Mouse (Mus musculus) hindbrain, postnatal 0 days (tissue): ENCODE data around the gene Rhbdd1. TPM values are rescaled to one million over a fixed set of nuclear protein-coding genes. Genes with fewer than 3 reads are reported as not detected.

Source experiments
- ATAC-seq: fragments of 200-750 bp; cut with Nextera tagmentation; 2 replicates; pipeline ENCODE4 v1.8.0; 2017; ENCODE audit warnings: mild to moderate bottlenecking, moderate TSS enrichment, moderate library complexity
- DNase-seq: peaks from one replicate; pipeline ENCODE4 v3.0.0-alpha.2; 2015; ENCODE audit warnings: low spot score
- H3K27ac ChIP-seq: fragments of 300-500 bp; sonication (generic); 2 replicates; pipeline ENCODE4 v1.5.1; 2014; ENCODE audit warnings: mild to moderate bottlenecking
- H3K27me3 ChIP-seq: fragments of 300-500 bp; sonication (generic); 2 replicates; pipeline ENCODE4 v1.6.1; 2014; ENCODE audit warnings: low read length, mixed read lengths; ENCODE audit not compliant: insufficient read depth
- H3K36me3 ChIP-seq: fragments of 300-500 bp; sonication (generic); 2 replicates; pipeline ENCODE4 v1.6.1; 2014; ENCODE audit warnings: low read length, mixed read lengths; ENCODE audit not compliant: insufficient read depth
- H3K4me1 ChIP-seq: fragments of 300-500 bp; sonication (generic); 2 replicates; pipeline ENCODE4 v1.6.1; 2014; ENCODE audit warnings: antibody characterized with exemption, low read length, mixed read lengths; ENCODE audit not compliant: insufficient read depth
- H3K4me2 ChIP-seq: fragments of 300-500 bp; sonication (generic); 2 replicates; pipeline ENCODE4 v1.6.1; 2014; ENCODE audit warnings: low read depth, mild to moderate bottlenecking, low read length, moderate library complexity, mixed read lengths
- H3K4me3 ChIP-seq: fragments of 300-500 bp; sonication (generic); 2 replicates; pipeline ENCODE4 v1.5.1; 2014; ENCODE audit warnings: low read length
- H3K9ac ChIP-seq: fragments of 300-500 bp; sonication (generic); replicated peaks from 2 replicates; pipeline ENCODE4 v1.6.1; 2014; ENCODE audit warnings: mild to moderate bottlenecking, low read length, moderate library complexity, mixed read lengths
- H3K9me3 ChIP-seq: fragments of 300-500 bp; sonication (generic); 2 replicates; pipeline ENCODE4 v1.6.1; 2016; ENCODE audit warnings: low read length, mixed read lengths
- CTCF ChIP-seq: IDR thresholded peaks from 2 replicates; pipeline ENCODE4 v1.5.1; 2016; ENCODE audit warnings: antibody characterized with exemption, control low read depth, low read depth
- WGBS: fragments of 180-500 bp; shearing (Covaris S2); extraction: QIAGEN DNeasy Blood & Tissue Kit; methylation state at CpG from one replicate; pipeline ENCODE4 v1.1.7; 2014; 5-methylcytosine and 5-hydroxymethylcytosine counted together
- polyA plus RNA-seq: library from polyadenylated mRNA; unstranded; fragments of >200 nt; fragmentation: Nextera tagmentation; extraction: Ambion mirVana; gene quantifications from 2 replicates; pipeline ENCODE4 v1.2.1, GENCODE M21; 2015
- total RNA-seq: library from RNA; depleted of rRNA; stranded (reverse); fragments of >200 nt; gene quantifications from 2 replicates; pipeline ENCODE4 v1.2.3, GENCODE M21; 2014

Rhbdd1 gene
- total and polyA plus RNA-seq, 2 experiments from 2014 or later, result 2.7 to 5.1 TPM

DNA sequence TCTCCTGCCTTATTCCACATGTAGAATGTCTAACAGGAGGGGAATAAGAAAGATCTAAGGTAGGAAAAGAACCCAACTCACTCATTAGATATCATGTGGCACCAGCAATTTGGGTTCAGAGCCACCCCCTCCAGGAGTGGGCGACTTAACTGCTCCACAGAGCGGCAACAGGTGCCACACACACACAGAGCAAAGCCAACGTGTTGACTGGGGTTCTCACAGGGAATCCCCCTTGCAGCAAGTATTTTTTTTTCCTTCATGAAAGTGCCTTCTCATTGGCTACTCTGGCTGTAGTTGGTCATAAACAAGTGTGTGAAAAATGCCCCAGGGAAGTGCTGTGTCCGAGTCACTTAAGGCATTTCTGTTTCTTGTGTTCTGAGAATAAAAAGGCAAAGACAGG lies 127.3 kb downstream of the Rhbdd1 start:
- no peaks in the 10 kb centered on the region for H3K9me3 ChIP-seq
- H3K27me3 ChIP-seq, result no peaks in the 10 kb centered on the region
- H3K4me2 ChIP-seq, result no peak overlapping the region
- no peak overlapping the region for H3K9ac ChIP-seq
- H3K4me3 ChIP-seq, result no peak overlapping the region
- no peak for TF ChIP-seq CTCF
- H3K36me3 ChIP-seq, result no peaks in the 10 kb centered on the region
- ATAC-seq (no peak), DNase-seq (no peak)
- no peak overlapping the region for H3K27ac ChIP-seq
- H3K4me1 ChIP-seq, result no peaks in the 10 kb centered on the region
- WGBS, result 77% methylated on average over 4 of the region's 4 CpGs

DNA sequence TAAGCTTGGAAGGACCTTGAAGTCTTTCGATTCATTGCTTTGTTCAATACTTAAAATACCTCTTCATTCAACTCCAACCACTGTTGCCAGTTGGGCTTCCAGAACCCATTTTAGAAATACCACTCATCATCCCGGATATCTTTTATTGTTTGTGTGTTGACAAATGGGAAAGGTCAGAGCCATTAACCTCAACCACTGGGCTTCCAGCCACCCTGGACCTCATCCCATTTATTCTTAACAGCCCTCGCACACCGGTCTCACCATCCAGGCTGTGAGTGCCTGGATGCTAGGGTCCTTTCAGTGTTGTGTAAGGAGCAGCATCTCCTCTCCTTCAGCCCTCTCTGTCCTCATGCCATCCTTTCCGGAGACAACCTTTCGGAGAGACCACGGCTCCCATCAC lies 129.8 kb downstream of the Rhbdd1 start:
- no peak overlapping the region for H3K4me3 ChIP-seq
- no peak for TF ChIP-seq CTCF
- H3K4me2 ChIP-seq, result no peak overlapping the region
- no peaks in the 10 kb centered on the region for H3K27me3 ChIP-seq
- ATAC-seq, result no peak
- no peak for DNase-seq
- H3K27ac ChIP-seq, result no peak overlapping the region
- H3K9ac ChIP-seq, result no peak overlapping the region
- H3K9me3 ChIP-seq, result no peaks in the 10 kb centered on the region
- no peaks in the 10 kb centered on the region for H3K4me1 ChIP-seq
- 79% methylated on average over 7 of the region's 7 CpGs for WGBS
- H3K36me3 ChIP-seq, result no peaks in the 10 kb centered on the region

DNA sequence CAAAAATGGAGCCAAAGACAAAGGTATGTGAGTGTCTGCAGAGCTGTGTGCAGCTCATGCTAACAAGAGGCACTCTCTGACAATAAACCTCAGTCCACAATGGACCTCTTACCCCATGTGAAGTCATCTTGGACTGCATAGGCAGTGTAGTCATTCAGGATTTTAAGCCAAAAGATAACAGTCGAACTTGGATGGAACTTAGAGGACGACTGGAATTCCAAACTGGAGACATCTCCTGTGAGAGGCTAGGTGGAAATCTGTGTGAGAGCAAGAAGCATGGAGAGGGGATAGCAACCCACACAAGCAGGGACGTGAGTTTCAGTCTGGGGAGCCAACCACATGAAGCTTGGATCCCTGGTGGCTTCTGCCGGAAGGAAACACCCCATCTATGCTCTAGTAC lies 133.6 kb downstream of the Rhbdd1 start:
- Histone ChIP-seq H3K9ac (no peak overlapping the region), H3K27ac (no peak overlapping the region), H3K27me3 (no peaks in the 10 kb centered on the region), H3K4me3 (no peak overlapping the region), H3K36me3 (no peaks in the 10 kb centered on the region), H3K4me1 (no peaks in the 10 kb centered on the region), H3K9me3 (no peaks in the 10 kb centered on the region), H3K4me2 (no peak overlapping the region)
- DNase-seq (no peak), ATAC-seq (no peak)
- 87% methylated on average over 4 of the region's 4 CpGs for WGBS
- no peak for TF ChIP-seq CTCF

DNA sequence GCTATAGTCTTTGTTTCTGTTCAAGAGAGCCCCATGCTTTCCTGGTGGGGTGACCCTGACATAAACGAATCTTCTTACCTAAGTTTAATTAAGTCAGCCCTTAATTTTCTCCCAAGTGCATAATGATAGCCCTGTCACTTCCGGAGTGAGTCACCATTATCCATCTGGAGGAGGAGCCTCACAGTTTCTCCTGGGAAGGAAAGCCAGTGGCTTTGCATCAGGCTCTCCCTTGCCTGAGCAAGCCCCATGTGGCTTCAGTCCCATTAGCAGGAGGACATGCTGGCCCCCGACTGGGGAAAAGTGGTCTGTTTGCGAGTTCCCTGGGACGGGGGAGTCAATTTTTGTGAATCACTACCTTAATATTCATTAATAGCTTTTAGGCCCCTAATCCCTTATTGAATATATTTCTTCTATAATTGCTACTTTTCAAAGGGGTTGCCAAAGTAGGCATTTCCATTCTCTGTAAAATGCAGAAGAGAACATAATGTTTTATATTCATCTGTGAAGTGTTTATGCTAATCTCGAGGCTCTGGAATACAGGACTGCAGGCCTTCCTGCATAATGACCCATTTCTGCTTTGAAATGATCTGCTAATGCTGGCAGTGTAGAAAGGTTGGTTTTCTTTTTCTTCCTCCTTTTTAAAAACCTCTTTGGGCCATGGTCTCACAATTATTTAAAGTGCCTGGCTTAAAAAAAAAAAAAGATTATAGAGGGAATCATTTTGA lies 135.8 kb downstream of the Rhbdd1 start:
- Histone ChIP-seq H3K4me3 (no peak overlapping the region), H3K9ac (no peak overlapping the region), H3K27me3 (no peaks in the 10 kb centered on the region), H3K4me1 (no peaks in the 10 kb centered on the region), H3K27ac (no peak overlapping the region), H3K36me3 (no peaks in the 10 kb centered on the region), H3K4me2 (no peak overlapping the region), H3K9me3 (no peaks in the 10 kb centered on the region)
- 31% methylated on average over 6 of the region's 6 CpGs for WGBS
- DNase-seq (peak; percentile 7), ATAC-seq (0 out of 2 replicates have a peak, but pooled peaks have one; percentile 29)
- TF ChIP-seq CTCF, result no peak

DNA sequence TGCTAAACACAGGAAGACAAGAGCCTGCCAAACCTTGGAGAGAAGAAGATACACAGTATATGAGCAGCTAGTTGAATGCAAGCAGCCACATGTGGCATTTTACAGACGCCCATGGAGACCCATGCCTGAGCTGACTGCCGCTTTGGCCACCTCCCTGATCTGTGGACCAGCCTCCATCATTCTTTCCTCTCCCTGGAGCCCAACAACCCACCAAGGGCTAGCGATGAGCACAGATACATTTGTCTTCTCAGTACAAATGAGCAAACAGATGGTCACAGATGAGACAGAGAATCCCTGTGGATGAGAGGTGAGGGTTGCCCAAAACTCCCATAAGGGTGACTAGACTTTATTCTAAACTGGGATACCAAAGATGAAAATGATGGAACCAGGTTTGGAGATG lies 137.8 kb downstream of the Rhbdd1 start:
- Histone ChIP-seq H3K36me3 (no peaks in the 10 kb centered on the region), H3K27me3 (no peaks in the 10 kb centered on the region), H3K4me1 (no peaks in the 10 kb centered on the region), H3K9me3 (no peaks in the 10 kb centered on the region), H3K9ac (no peak overlapping the region), H3K4me3 (no peak overlapping the region), H3K27ac (no peak overlapping the region), H3K4me2 (no peak overlapping the region)
- no peak for TF ChIP-seq CTCF
- ATAC-seq (no peak), DNase-seq (no peak)
- WGBS, result 92% methylated on average over 3 of the region's 3 CpGs

DNA sequence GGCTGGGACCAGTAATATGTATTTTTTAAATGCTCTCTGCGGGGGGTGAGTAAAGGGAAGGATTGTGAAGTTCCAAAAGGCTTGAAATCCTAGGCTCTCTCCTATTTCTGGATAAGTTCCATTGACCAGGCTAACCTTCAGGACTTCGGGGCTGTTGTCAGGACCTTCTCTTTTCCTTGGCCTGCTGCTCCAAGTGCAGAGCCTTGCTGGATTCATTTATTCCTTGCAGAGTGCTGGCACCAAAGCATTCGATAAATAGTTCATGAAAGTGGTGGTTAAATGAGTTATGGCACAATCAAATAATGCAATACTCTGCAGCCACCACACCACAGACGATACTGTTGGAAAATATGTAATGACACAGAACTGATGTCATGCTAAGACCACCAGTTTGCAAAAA lies 143.1 kb downstream of the Rhbdd1 start:
- Histone ChIP-seq H3K9me3 (no peaks in the 10 kb centered on the region), H3K36me3 (no peaks in the 10 kb centered on the region), H3K4me3 (no peak overlapping the region), H3K27me3 (no peaks in the 10 kb centered on the region), H3K4me1 (no peaks in the 10 kb centered on the region), H3K9ac (no peak overlapping the region), H3K27ac (no peak overlapping the region), H3K4me2 (no peak overlapping the region)
- ATAC-seq (no peak), DNase-seq (no peak)
- 81% methylated on average over 4 of the region's 4 CpGs for WGBS
- no peak for TF ChIP-seq CTCF

DNA sequence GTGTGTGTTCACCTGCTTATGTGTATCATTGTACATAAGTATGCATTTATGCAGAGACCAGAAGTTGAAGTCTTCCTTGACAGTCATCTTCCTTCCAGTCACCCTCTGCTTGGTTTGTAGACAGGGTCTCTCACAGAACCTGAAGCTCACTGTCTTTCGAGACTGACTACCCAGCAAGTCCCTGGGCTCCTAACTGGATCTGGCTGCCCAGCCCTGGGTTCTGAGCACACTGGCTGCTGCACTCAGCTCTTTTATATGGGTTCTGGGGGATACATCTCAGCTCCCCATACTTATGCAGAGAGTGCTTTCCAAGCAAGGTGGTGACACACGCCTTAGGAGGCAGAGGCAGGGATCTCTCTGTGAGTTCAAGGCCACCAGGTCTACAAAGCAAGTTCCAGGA lies 143.7 kb downstream of the Rhbdd1 start:
- Histone ChIP-seq H3K4me3 (no peak overlapping the region), H3K9ac (no peak overlapping the region), H3K27me3 (no peaks in the 10 kb centered on the region), H3K4me2 (no peak overlapping the region), H3K4me1 (no peaks in the 10 kb centered on the region), H3K27ac (no peak overlapping the region), H3K9me3 (no peaks in the 10 kb centered on the region), H3K36me3 (no peaks in the 10 kb centered on the region)
- no peak for TF ChIP-seq CTCF
- 91% methylated on average over 2 of the region's 2 CpGs for WGBS
- DNase-seq (no peak), ATAC-seq (no peak)
